Mouse (Mus musculus): ENCODE results near the gene Polr3k.
A peak's percentile ranks its signal among the peaks of the same experiment; 100 is the strongest.

Gene Polr3k

GRCm38 (mm10) chr2:181863791-181864535, at the start of gene Polr3k:
Gene Polr3k, plus strand, starts transcription at chr2:181864337.
- peak; percentile 91 for DNase-seq

DNA sequence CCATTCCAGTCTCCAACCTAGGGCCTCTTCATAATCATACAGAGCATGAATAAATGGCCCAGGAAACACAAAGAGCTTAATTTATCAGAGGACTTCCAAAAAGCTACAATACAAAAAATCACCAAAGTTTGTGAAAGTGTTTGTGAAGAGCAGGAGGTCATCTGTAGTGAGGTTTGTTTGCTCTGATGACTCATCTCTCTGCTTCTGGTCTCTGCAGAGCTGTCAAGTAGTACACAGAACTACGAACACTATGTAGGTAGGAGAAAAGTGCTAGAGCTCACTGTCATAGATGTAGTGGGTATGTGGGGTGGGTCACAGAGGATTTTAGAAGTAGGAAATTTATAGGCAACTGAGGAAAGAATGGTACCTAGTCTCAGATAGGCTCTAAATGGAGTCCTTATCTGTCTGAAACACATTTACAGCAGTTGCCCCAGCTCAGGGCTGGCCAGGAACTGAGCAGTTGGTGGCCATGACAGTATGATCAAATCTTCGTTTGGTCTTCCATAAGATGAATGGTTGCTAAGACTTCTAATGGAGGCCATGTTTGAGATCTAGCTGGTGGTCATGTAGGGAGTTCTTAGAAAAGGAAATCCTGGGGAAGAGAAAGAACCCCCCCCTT, 35.0 kb upstream of the Polr3k start:
- no peak for DNase-seq

DNA sequence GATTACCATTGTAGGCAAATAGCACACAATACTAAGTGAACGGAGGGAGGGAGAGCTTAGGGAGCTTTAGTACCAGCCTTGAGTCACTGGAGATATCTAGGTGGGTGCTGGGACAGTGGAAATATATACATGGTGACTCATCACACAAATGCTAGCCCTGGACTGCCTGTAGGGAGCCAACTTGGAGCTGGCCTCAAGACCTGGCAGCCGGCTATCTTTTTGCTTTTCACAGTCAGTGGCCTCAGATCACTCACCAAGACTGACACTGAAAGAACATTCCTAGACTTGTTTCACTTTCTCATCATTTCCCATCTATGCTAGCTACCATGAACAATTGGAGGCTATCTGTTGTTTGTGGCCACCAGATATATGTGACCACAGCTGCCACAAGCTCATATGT, 31.4 kb upstream of the Polr3k start:
- peak; percentile 39 for DNase-seq

GRCm38 (mm10) chr2:181837372-181838292, 26.5 kb upstream of the Polr3k start, which contains the start of gene Pcmtd2:
Gene Pcmtd2, plus strand, starts transcription at chr2:181837854.
- DNase-seq = peak; percentile 93

GRCm38 (mm10) chr2:181838293-181838680, 25.9 kb upstream of the Polr3k start:
- DNase-seq = peak; percentile 28

DNA sequence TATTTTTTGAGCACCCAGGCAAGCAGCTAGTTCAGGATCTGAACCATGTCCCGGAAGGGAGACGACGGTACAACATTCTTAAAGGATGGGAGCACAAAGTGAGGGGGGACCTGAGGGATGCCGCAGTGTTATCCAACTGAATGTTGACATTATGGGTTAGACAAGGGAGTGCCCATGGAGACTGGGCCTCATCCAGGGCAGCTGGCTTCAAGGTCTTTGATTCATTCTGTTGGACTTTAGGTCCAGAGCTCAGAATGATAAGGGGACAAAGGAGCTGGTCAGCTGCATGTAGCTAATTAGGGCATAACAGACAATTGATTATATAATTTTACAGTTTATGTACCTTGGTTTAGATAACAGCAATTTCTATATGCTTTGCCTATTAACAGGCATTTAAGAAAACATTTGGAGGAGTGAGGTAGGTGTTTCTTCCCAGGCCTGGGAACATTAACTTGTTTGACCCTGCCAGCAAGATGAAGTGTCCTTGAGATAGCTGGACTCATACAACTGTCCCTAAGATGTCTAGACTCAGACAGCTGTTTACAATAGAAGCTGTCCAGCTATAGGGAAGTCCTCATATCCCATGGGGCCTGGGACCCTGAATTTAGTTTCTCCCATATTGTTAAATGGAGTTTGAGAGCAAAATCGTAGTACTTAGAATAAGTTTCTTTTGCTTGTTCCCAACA, 18.3 kb upstream of the Polr3k start:
- DNase-seq = no peak

DNA sequence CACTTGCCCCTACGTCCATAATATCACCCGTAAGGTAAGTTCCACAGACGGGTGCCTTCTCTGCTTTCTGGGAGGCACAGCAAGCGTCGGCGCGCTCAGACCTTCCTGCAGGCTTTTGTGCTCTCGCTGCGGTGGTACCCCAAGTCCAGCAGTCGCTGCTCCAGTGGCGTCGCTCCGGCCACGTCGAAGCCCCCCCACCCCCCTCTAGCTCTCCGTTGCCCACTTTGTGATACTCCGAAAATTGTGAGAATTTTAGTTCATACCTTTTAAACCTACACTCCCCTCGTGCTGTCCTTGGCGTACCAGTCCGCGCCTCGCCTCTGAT, 361 bp downstream of the Polr3k start:
- no peak for DNase-seq

DNA sequence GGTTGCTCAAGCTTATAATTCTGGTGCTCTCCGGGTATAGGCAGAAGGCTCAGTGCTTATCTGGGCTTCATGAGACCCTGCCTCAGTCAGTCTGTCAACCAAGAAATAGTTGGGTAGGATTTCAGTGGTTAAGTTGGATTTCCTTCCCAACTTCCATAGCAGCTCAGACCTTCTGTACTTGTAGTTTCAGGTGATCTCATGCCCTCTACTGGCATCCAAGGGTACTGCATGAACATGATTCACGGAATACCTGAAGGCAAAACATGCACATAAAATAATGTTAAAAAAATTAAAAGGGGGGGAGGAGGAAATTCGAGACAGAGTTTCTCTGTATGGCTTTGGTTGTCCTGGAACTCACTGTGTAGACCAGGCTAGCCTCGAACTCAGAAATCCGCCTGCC, 2.8 kb downstream of the Polr3k start:
- DNase-seq = peak; percentile 78

GRCm38 (mm10) chr2:181871039-181871438, 6.9 kb downstream of the Polr3k start:
- no peak for DNase-seq

DNA sequence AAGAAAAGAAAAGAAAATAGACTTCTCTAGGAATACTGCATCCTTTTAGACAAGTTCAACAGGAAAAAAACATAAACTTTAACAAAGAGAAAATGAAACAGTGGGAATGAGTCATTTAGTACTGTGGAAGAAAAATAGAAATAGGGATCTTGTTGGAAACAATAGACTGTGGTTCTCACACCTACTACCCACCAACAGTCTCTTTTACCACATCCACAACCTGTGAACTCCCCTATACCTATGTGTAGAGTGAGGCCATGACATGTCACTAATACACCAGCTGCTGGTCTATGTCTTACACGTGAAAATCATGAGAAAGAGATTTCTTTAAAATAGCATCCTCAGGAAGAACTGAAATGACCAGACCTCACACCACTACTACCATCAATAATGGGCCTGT, 14.8 kb downstream of the Polr3k start:
- DNase-seq = no peak

DNA sequence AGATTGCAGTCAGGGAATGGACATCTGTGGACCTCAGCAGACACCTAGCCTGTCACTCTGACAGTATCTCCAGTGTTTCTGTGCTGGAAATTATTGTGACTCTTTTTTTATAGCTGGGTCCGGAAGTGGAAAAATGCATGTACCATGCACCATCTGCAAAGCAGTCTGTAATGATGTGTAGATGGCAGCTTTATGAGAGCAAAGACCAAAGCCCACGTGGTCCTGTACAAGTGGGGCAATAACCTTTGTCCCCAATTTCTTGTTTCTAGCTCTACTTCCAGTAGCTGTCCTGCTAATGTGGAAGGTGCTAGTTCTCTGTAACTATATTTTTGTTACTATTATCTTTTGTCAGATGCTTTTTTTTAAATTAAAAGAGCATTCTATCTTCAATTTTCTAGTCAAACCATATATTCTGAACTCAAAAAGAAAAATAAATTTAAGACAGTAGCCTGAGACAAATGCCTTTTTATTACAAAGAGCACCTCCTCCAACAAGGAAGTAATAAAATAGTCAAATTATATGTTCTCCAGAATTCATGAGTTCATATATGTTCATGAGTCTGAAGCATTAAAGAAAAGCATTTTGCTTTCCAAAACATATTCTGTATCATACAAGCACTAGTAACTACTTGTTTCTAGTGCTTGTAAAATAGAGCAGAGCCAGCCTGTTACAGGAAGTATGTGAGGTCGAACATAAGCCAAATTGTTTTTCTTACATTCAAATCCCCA, 19.0 kb downstream of the Polr3k start:
- DNase-seq = no peak

DNA sequence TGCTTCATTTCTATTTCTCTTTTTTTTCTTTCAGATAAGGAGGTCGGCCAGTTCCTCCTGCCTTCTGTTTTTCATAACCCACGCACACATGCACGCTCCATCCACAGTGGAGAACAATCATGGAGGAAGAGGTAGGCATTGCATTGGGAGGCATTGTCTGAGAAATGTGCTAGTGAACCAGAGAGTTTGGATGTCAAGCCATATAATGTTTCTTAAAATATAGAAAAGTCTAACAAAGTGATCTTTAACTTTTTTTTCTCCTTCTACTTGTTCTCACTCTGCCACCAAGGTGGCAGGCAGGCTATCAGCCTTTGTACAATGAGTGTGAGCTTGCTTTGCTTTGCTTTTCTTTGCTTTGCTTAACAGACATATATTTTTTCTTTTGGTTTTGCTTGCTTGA, 53.7 kb downstream of the Polr3k start:
- DNase-seq = no peak

GRCm38 (mm10) chr2:181918501-181918900, 54.4 kb downstream of the Polr3k start:
- DNase-seq = no peak
